Mouse (Mus musculus) gonadal fat pad, adult 2 months (tissue): Measurements from ENCODE around the gene Bcat1. TPM values are rescaled to one million over a fixed set of nuclear protein-coding genes. Genes with fewer than 3 reads are reported as not detected.
"Not testable (repeated sequence)": the region's sequence is repeated elsewhere in the genome, so short reads cannot be mapped to it uniquely, and the experiment has no call there.

ENCODE experiments used
- DNase-seq: peaks from one replicate; pipeline ENCODE4 v3.0.0-alpha.2; 2012; ENCODE audit warnings: low read depth
- polyA plus RNA-seq: library from polyadenylated mRNA; depleted of rRNA; stranded (reverse); fragments of >200 nt; gene quantifications from 2 replicates; pipeline ENCODE4 v1.2.3, GENCODE M21; 2012

The Bcat1 gene
- polyA plus RNA-seq, 1 experiment, result 1.9 TPM

DNA sequence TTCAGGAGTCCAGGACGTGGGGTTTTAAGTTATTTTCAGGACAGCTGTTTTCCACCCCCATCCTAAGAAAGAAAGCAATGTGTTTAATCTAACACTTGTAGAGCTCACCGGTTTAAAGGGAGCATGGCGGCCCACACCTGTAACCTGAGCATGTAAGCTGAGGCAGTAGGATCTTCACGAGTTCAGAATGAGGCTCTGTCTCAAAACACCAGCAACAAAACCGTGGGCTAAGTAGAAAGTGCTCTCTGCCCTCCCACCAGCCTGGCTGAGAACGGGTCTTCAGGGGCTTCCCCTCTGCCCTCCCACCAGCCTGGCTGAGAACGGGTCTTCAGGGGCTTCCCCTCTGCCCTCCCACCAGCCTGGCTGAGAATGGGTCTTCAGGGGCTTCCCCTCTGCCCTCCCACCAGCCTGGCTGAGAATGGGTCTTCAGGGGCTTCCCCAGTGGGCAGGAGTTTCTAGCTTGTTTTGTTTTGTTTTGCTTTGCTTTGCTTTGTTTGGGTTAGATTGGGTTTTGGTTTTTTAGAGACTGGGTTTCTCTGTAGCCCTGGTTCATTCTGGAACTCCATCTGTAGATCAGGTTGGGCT, 17.1 kb upstream of the Bcat1 start:
- not testable (repeated sequence) for DNase-seq

GRCm38 (mm10) chr6:145091998-145092397, 16.0 kb upstream of the Bcat1 start:
- no peak for DNase-seq

DNA sequence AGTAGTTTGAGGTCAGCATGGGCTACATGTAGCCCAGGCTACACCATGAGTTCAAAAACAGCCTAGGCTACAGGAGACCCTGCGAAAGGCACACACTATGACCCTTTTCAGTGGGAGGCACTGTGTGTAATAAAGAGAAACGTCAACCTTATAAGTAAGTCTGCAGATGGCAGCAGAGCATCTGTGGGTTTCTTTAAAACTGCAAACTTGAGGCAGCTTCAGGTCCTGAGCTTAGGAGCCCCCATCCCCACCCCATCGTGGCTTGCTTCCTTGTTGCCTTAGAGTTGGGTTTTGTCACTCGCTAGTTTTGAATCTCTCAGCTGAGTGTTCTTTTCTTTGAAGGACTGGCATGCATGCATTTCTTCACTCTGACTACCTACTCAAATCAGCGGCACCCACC, 14.9 kb upstream of the Bcat1 start:
- no peak for DNase-seq

- DNase-seq, result no peak
Measured at GRCm38 (mm10) chr6:145090201-145090863, 14.3 kb upstream of the Bcat1 start.

DNA sequence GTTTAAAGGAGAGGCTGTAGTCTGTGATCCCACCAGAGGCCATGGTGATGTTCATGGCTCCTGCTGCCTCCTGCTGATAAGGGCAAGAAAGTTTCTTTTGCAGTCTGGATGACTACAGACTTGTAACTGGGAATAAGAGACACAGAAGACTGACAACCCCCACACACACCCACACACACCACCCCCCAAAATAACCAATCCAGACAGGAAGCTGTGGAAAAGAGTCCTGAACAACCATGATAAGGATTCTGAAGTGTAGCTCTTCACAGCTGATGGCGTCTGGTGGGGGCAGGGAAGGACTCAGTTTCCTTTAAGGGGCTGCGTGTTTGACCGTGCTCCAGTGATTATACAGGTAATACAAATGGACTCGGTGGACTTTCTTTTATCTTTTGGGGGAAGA, 13.4 kb upstream of the Bcat1 start:
- DNase-seq, result no peak

GRCm38 (mm10) chr6:145088451-145089113, 12.6 kb upstream of the Bcat1 start:
- DNase-seq, result no peak

DNA sequence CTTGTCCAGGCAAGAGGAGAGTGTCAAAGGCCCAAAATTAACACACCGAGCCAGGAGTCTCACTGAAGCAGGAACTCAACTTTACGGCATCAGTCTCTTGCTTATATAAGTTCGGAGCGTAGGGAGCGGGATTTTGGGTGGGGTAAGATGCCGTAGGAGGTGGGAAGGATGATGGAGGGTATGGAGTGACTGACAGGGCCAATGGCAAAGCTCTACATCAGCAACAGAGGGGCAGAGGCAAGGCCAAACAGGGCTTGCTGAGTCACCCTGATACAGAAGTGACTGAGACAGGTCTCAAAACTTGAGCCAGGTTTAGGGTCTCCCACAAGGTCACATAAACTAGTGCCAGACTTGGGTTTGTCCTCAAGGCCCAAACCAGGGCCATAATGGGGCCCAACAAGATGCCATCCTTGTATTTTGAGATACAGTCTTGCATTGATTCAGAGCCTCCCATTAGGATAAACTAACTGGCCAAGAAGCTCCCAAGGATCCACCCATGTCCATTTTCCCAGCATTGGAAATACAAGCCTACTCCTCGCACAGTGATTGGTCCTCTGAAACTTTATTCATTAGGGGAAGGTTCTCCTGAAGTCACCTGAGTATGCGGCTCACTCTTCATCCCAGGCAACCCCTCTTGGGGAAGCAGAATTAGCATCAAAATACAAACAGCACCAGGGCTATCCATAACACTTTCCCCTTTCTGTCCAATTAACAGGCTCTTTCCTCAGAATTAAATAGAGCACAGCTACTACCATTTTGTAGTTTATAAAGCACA, 8.5 kb upstream of the Bcat1 start:
- DNase-seq, result no peak

DNA sequence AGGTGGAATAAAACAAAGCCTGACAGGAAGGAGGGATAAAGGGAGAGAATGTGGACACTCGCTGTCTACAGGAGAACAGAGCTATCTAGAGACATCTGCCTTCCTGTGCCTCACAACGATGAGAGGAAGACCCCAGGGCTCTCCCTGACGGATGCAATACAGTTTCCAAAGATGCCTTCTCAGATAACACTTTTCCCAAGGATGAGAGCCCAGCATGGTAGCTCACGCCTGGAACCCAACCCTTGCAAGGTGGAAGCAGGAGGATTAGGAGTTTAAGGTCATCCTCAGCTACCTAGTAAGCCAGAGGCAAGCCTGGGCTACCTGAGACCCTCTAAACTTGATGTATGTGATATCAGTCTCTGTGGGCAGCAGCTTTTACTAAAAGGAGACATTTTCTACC, 5.7 kb upstream of the Bcat1 start:
- DNase-seq, result no peak

DNA sequence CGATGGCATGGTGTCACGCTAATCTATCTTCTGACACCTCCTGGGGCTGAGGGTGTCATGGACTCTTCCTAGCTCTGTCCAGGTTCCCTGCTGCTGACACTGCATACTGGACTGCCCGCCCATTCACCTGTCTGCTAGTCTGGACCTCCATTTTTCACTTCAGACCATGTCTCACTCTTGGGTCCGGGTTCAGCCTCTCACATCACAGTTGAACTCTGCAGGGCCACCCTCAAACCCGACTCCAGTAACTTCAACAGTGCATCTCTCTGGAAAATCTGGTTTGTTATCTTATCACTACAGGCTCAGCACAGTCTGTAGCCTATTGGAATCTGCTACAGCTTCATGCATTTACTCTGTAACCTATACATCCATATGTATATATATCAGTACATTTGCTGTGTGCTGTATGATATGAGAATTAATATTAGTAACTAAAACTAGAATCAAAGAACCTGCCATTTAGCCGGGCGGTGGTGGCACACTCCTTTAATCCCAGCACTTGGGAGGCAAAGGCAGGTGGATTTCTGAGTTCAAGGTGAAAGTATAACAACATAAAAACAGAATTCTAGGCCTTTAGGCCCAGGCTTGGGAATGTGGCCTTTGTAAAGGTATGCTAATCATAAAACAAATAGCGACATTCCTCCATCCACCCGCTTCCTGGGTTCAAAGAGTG, 3.2 kb upstream of the Bcat1 start:
- DNase-seq, result no peak

DNA sequence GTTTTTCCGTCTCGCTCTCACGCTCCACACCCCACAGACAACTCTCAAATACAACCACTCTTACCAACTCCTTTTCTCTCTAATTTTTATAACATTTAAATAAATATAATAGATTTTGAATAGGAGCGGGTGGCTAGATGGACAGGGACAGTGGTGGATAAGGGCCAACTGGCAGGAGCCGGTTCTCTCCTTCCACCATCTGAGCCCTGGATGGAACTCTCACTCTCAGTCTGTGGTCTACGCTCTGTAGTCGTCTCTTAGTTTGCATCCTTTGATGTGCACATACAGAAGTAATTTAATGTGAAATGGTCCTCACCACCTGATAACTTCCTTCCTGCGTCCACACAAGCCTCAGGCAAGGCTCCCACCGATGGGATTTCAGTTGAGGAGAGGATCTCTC, 302 bp upstream of the Bcat1 start:
- no peak for DNase-seq

GRCm38 (mm10) chr6:145075088-145075547, 866 bp downstream of the Bcat1 start:
- no peak for DNase-seq

- no peak for DNase-seq
Measured at GRCm38 (mm10) chr6:145074461-145074860, 1.5 kb downstream of the Bcat1 start.

DNA sequence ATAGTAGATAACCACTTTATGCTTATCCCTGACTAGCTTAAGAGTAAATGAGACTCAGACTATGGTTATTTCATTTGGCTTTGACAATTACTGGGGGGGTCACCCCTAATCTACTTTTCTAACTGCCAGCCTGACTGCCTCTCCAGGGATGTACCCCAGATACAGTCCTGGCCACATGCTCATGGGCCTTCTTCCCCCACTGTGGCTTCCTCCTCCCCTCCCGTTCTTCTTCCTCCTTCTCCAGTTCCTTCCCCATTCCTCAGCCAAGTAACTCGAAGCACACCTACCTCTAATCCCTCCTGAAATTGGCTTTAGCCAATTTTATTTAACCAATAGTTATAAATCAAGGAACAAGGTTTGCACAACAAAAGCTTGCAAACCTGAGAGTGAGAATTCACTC, 6.1 kb downstream of the Bcat1 start:
- DNase-seq, result no peak

GRCm38 (mm10) chr6:145069397-145069796, 6.6 kb downstream of the Bcat1 start:
- no peak for DNase-seq

DNA sequence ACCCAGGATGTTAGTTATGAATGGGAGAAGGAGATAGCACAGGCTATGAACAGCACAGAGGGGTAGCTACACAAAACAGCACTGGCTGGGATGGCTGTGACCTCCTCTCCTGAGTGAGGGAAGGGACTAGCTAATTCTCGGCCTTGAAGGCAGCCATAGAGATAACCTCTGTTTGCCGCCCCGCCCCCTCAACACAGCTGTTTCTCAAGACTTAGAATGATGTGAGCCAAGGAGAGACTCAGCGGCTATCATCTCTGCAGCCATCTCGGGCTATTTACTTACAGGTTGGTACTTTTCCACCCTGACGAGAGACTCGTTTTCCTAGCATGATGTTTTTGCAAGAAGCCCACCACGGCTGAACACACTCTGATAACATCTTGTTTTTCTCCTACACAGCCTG, 8.3 kb downstream of the Bcat1 start:
- no peak for DNase-seq

GRCm38 (mm10) chr6:145066416-145066815, 9.6 kb downstream of the Bcat1 start:
- no peak for DNase-seq

- DNase-seq, result no peak
Measured at GRCm38 (mm10) chr6:145065301-145065845, 10.6 kb downstream of the Bcat1 start.

GRCm38 (mm10) chr6:145064104-145064503, 11.9 kb downstream of the Bcat1 start:
- no peak for DNase-seq

DNA sequence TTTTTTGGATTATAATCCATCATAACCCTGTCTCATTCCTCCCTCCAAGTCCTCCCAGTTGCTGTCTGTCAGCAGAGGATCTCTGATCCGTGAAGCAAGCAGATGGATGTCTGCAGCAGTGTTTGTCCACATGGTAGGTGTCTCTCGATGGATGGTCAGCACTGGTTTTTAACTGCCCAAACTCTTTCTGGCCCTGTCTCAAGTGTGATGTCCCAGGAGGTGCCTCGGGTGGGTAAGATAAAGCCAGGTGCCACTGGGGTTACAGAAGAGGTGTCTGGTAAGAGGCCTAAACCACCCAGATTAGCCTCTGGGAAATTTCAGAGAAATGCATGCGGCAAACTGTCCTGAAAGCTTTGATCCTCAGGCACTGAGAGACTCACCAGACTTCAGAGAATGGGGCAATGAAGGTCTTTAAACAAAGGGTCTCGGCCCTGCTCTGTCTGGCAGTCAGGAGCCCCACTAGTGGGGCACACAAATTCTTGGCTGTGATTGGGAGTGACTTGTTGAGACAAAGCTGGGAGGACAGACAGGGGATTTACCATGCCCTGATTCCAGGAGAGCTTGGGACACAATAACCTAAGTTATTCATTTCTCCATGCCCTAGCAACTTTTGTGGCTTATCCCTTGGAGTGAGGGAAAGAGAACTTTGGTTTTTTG, 12.6 kb downstream of the Bcat1 start:
- no peak for DNase-seq

GRCm38 (mm10) chr6:145062763-145063162, 13.2 kb downstream of the Bcat1 start:
- DNase-seq, result no peak

- DNase-seq, result no peak
Measured at GRCm38 (mm10) chr6:145061361-145061760, 14.6 kb downstream of the Bcat1 start.
